Mouse (Mus musculus) telencephalon, adult 2 months (tissue): Measurements from ENCODE around the gene Scyl1.
"Not testable (repeated sequence)": the region's sequence is repeated elsewhere in the genome, so short reads cannot be mapped to it uniquely, and the experiment has no call there.

Experiments
- DNase-seq: peaks from one replicate; pipeline ENCODE4 v3.0.0-alpha.2; 2011; ENCODE audit warnings: low read depth, low spot score

Gene Scyl1

DNA sequence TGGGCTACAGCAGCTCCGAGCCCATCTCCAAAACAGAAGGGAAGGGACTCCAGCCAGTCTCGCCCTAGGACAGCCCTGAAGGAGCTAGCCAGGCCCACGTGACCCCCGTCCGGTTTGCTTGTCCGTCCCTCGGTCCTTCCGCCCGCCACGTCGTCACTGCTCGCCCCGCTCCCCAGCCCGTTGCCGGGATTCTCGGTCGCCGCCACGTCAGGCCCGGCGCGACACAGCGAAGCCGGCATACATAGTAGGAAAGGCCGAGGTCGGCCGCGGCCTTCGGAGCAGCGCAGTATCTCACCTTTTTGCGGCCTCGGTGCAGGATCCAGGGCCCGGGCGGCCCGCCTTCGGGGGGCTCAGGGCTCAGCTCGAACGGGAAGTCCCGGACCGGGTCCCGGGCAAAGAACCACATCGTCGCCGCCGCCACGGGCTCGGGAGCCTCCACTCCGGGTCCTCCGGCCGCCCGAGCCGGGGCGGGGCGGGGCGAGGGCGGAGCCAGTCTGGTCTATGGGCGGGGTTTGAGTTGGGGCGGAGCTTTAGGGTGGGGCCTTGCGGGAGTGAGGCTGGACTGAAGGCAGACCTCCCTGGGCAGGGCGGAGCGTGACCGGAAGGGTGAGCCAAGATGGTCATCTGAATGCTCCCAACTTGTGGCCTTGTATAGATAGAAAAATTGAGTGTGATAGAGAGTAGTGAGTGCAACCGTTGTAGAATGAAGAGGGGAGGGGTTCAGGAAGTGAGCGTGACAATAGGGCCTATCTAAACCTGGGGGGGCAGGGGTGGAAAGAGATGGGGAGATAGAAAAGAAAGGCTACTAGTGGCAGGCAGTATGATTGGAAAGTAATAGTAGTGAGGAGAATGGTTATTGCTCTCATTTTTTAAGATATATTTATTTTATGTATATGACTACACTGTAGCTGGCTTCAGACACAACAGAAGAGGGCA lies at the start of gene Scyl1:
Gene Scyl1, minus strand, starts transcription at position 495 of the 936 bp plus-strand sequence.
- no peak for DNase-seq

DNA sequence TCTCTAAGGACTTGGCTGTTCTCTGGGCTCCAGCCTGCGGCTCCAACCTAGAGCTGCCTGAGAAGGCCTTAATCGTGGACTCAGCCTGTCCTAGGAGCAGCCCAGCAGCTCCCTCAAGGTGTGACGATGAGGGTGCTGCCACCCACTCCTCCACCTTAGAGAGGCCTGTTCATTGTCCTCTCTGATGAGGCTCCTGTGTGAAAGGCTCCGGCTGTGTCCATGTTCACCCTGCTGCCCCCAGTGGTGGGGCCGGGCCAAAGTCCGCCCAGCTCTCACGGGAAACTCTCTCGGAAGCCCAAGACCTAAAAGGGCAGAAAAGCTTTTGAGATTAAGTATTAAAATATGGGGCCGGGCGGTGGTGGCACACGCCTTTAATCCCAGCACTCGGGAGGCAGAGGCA lies 48.3 kb upstream of the Scyl1 start:
- DNase-seq = no peak

DNA sequence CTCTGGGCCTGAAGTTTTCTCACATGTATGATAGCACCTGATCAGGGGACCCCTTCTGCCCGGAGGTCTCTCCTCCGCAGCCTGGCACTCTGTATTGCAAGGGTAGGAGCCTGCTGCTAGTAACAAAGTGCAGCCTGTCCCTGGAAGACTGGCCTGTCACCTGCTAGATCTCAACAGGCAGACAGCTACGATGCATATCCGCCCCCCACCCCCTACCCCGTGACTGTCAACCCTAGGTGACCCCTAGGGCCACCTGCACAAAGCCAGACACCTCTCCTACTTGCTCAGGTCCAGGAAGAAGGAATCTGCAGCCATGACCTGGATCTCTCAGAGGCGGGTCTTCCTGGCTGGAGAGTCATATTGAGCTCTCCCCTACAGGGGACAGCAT lies 47.4 kb upstream of the Scyl1 start:
- no peak for DNase-seq

DNA sequence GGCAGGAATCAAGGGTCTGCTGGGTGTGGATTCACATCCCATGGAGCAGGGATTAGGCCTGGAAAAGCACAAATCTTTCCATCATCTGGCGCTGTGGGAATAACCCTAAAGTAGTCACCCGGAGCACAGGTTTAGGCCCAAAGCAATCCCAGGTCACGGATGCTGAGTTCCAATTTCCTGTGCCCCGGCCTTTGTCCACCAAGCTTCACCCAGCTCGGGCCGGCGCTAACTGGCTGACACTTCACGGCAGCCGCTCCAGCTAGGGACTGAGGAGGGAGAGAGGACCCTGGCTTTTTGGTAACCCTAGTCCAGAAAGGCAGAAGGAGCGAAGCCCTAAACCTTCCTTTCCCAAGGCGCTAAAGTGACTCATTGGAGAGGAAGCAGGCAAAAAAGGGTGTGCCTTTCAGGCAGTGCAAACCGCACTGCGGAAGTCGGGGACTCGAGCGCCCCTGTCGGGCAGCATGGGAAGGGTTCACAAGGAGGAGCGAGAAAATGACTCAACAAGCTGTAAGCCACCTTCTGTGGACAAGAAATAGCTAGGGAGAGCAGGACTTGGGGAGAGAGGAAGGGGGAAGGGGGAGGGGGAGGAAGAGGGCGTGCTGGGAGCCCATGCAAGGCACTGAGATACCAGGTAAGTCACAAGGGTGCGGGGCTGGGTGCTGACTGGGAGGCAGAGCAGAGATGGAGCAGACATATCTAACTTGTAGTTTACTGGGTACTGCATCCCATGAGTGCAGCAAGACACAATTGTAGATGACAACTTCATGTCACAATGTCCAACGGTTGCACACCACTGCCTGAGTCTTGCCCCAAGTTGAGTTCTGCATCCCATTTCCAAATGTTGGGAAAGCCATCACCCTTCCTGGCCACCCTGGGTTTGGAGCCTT lies 46.7 kb upstream of the Scyl1 start:
- DNase-seq = peak; percentile 83

DNA sequence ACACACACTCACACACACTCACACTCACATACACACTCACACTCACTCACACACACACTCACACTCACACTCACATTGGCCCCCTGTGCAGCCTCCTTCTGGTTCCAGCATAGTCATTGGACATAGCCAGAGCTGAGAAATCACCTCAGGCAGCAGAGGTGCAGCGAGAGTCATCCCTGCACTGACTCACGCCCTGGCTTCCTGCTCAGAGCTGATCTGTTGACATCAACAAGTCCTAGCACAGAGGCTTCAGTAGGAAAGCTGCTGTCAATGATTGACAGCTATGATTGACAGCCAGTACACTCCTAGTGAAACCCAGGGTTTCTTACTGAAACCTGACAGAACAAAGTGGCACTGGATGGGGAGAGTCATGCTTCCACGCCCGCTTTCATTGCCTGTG lies 44.7 kb upstream of the Scyl1 start:
- no peak for DNase-seq

DNA sequence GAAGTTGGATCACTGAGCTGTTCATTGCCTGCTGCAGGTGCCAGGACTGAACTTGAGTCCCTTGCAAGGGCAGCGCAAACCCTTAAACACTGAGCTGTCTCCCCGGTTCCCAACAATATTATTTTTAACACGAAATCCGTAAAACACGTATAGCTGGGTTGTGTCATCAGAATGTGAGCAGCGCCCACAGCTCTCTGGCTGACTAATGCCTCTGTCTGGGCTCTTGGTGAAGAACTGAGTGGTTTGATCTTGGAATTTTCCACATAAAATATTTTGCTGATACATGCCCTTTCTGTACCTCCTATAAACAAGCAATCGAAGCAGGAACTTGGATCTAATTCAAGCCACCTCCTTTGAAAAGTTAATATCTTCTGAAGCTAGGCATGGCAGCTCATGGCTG lies 43.8 kb upstream of the Scyl1 start:
- DNase-seq = peak; percentile 85

DNA sequence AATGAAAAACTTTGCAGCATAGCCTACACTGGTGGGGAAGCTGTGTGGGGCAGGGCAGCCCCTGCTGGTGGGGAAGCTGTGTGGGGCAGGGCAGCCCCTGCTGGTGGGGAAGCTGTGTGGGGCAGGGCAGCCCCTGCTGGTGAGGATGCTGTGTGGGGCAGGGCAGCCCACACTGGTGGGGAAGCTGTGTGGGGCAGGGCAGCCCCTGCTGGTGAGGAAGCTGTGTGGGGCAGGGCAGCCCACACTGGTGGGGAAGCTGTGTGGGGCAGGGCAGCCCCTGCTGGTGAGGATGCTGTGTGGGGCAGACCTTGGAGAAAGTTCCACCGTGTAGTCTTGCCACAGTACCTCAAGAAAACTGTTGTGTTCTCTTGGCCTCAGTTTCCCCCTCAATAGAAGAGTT lies 42.8 kb upstream of the Scyl1 start:
- DNase-seq = not testable (repeated sequence)

DNA sequence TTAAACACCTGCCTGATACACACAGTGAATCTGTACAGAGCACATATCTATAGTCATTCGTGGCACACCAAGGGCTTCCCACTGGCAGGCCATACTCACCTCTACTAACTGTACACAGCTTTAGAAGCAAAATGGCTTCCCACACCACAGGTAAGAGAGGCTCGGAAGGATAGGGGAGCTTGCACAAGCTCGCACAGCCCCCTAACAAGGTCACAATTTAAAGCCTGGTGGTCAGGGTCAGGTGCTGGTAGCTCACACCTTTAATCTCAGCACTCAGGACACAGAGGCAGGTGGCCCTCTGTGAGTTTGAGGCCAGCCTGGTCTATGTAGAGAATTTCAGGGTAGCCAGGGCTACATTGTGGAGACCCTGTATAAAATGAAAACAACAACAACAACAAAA lies 42.3 kb upstream of the Scyl1 start:
- DNase-seq = no peak

DNA sequence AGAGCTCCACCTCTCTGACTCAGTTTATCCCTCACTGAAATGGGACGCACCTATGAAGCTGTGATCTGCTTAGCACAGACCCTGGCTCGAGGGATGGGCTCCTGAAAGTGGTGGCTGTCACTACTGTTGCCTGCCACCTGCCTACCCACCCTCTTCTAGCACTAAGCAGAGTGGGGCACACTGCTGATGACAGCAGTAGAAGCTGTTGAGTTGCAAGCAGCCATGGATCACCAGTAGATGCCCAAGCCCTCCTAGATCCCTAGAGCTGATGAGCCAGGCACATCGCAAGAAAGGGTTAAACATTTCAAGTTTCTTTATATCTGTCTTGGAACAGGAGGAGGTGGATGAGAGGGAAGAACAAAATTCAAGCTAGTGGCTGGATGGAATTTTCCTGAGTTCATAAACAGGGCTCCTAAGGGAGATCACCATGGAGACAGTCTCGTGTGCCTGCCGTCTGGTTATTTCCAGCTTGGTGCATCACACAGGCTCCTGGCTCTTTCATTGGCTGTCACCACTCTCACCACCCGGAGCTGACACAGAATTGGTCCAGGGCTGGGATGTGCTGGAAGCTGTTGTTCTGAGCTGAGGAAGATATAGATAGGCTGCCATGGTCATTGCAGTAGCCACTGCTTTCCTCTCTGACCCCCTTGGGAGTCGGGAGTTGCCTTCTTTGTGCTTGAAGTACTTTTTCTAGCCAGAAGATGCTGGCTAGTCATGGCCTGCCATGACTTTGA lies 40.7 kb upstream of the Scyl1 start:
- DNase-seq = peak; percentile 100

DNA sequence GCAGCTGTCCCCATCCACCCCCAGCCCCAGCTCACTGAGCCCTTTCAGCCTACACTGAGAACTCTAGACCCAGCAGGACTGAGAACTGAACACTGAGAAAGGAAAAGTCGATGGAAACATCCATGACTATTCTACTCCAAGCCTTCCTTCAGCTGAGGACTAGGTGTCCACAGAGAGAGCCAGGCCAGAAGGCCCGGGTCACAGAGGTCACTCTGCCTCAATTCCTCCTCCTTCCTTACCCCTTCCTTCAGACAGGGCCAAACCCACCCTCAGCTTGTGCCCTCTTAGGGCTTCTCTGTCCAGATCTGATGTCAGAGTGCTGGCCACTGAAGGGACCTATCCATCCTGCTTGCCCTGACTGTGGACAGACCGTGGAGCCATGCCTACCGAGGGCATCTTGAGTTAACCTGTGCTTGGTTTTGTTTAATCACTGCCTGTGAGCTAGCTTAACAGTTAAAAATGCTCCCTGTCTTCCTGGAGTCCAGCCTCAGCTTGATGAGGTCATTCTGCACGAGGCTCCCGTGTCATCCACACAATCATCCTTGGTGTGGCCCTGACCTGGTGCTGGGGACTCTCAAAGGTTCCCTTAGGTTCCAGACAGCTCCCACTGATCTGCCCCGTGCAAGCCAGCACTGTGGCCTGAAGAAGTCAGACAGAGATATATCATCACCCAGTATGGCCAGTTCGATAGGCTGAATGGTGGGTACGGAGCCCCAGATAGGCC lies 39.8 kb upstream of the Scyl1 start:
- DNase-seq = no peak

DNA sequence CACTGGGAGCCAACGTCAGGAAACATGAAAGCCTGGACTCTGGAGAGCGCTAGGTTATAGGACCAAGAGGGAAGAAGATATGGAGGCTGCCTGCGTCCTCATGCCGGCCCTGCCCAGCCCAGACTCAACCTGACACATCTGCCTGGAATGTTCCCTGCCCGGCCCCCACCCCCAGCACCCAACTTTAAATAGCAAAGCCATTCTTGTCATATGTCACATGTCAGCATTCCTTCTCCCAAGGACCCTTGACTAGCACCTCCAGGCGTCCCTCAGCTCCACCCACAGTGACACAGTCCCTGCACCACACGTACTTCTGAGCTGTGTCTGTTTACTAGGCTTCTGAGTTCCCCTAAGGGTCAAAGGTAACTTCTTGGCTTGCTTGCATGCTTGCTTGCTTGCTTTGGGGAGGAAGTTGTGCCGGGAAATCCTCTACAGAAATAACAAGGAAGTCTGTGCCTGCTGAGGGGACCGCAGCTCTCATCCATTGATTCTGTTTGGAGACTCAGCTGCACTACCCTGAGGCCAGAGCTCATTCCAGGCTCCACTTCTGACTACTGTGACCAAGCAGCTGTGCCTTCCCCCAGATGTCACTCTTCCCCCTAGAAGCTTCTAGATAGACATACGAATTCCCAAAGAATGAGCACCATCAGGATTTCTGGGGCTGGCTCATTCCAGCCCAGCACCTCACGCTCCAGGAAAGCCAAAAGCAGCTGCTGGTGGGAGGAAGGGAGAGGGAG lies 39.1 kb upstream of the Scyl1 start:
- DNase-seq = peak; percentile 80

DNA sequence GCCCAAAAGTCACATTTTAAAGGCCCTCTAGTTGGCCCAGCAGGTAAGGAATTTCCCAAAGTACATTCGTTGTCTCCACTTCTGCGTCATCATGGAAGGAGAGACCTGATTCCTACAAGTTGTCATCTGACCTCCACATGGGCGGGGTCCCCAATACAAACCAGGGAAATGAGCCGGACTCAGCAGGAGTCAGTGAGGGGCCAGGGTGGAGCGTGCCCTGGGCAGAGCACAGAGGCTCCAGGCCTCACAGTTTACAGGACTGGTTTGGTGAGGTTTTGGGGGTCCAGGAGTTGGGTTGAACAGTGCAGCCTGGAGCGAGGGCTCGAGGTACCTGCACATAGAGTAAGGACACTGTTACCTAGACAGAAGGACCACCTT lies 38.5 kb upstream of the Scyl1 start:
- DNase-seq = no peak

DNA sequence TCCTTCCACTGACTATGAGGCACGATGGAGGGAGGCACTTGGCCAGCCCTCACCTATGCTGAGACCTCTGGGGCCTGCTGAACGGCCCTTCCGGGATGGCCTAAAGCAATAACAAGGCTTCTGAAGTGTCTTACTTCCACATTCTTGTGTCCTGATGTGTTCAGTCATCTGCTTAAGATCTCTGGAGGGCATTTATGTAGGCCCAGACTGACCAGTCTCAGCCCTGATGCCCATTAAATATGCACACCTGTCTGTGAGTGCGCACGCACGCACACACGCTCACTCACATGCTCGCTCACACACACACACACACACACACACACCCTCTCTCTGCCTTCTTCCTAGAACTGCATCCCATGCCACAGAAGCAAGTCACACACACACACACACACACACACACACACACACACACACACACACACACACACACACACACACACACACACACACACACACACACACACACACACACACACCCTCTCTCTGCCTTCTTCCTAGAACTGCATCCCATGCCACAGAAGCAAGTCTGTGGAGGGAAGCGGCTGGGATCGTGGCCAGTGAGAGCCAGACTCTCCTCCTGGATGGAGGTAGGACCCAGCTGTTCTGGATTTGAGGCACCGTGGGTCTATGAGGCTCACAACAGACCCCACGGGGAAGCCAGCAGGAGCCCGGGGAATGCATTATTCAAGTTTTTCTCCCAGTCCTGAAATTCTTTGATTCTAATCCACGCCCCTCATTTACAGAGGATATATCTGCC lies 37.9 kb upstream of the Scyl1 start:
- no peak for DNase-seq

DNA sequence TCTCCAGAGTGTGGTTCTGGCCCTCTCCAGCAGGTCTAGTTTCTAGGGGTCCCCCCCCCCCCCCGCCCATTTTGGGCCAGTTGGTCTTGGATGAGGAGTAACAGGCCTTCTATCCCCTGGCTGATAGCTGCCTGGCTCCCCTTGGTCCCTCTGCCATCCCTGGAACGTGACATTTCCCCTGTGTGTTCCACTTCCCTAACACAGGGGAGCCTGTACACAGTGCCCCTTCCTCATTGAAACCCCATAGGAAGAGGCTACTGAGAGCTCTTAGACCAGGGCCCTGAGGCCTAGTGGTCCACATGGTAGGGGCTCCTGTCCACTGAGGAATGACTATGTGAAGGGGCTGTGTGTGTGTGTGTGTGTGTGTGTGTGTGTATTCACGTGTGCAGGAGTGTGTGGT lies 36.5 kb upstream of the Scyl1 start:
- no peak for DNase-seq

DNA sequence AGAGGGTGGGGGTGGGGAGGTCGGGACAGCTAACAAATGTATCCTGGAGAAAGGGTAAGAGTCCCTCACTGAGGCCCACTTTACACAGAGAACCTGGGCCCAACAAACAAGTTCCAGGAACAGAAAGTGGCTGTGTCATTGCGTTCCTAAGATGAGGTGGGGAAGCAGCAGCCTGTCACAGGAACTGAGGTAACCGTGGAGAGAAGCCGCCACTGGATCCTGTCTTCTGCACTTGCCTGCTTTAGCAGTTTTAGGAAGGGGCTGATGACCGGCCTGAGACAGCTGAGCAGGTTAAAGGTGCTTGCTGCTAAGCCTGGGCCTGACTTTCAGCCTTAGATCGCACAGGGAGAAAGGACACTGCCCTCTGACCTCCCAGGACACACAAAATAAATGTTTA lies 35.6 kb upstream of the Scyl1 start:
- no peak for DNase-seq

DNA sequence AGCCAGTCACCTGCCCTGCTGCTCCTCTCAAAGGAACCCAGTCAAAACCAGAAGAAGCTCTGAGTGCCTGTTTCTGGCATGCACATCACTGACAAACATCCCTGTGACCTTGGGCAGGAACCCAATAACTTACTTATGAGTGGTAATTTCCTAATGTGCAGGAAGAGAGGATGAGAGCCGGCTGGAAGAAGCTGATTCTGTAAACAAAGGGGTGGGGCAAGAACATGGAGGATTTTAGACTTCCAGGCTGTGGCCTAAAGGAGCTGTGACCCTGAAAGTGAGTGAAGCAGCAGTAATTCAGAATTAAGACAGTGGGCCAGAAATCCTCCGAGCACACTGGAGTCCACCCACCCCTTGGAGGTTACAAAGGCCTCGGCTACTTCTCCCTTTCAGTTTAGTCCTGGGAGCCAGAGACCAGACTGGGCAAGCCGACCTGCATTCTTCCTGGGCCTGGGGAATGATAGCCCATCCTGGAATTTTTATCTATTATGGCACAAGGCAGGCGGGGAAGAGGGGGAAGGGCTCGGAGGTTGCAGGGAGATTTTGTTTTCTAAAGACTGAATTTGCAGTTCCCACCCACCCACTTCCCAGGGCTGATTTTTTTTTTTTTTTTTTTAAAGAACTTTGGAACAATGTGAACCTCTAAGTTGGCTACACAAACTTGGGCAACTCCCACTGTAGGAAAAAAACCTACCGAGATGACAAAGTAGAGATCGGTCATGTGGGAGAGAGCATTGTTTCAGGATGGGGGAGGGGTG lies 35.0 kb upstream of the Scyl1 start:
- DNase-seq = no peak

DNA sequence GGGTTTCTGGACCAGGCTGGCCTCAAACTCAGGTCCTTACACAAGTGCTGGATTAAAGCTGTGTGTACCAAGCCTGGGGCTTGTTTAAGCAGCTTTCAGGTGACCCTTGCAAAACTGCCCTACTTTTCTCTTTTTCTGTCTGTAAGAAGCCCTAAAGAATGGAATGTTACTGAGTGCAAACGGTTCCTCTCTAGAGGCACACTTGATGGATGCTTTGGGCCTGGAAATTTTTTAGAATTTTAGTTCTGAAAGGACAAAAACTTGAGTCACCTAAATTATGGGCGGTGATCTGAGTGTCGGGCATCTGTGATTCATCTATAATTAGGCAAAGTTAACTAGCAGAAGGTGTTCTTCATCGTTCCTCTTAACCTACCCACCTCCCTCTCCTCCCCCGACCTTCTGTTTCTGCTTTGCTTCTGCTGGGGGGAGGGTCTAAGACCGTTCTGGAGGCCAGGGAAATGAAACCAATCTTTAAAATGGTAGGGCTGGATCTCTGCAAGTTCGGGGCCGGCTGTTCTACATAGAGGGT lies 33.2 kb upstream of the Scyl1 start:
- DNase-seq = peak; percentile 90

DNA sequence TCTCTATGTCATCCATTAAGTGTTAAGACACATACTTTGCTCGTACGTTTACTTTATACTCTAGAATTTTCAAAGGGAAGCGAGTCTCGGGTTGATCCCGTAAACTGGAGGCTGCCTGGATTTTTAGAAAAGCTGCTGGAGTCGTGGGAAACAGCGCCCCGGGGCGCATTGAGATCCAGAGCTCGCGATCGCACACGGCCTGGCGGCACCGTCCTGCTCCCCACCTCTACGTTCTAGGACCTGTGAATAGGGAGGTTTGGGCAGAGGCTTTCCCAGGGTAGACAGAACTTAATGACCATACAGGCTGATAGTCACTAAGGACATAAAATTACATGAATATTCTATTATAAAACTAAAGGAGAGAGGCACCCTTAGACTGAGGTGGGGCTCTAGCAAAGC lies 32.7 kb upstream of the Scyl1 start:
- DNase-seq = no peak
